12 mouse cellular contexts compared by ENCODE assay signal in genomic region chr10:40674151-40674550, GRCm38 (mm10). TPM values are rescaled to one million over a fixed set of nuclear protein-coding genes. Genes with fewer than 3 reads are reported as not detected.
DNase-seq lines count a peak whose midpoint lies in the region; ATAC-seq lines count a peak whose summit lies in the region.
"Had no signal": no experiment of that assay in that cellular context is flagged by ENCODE, and none has a peak within 500 bp of the region (broad histone marks: within the 10 kb centered on the region; RNA-seq: fewer than 3 reads in every experiment).

No protein-coding gene starts in this region.

- no peaks in the 10 kb centered on the region for H3K9me3 ChIP-seq in heart, embryonic 16.5 days (replicated peaks; ENCODE audit: control insufficient read depth, low read length)
- no peaks in the 10 kb centered on the region for H3K9me3 ChIP-seq in hindbrain, embryonic 10.5 days
- no peaks in the 10 kb centered on the region for H3K9me3 ChIP-seq in midbrain, embryonic 10.5 days (replicated peaks)
- H3K9me3 ChIP-seq: G1E had no signal

- DNase-seq in heart, postnatal 25 days (ENCODE audit: low spot score): no peak
- peak; percentile 50 for DNase-seq in embryo, embryonic 11 days
- DNase-seq in hindbrain, embryonic 10.5 days (ENCODE audit: low spot score): no peak
- no peak for DNase-seq in midbrain, embryonic 10.5 days (ENCODE audit: low spot score)
- no peak for DNase-seq in B cell, adult 2 months
- no peak for DNase-seq in ovary, postnatal 14 days (ENCODE audit: low spot score)
- no peak for DNase-seq in right cerebral cortex, postnatal 36 days (ENCODE audit: low spot score in 2 of 2)
- DNase-seq: cerebellum, adult 9-11 months; layer of hippocampus, adult 9-11 months; right cerebral cortex, postnatal 4 days had no signal

- peak overlapping the region; percentile 15 for H3K4me3 ChIP-seq in heart, embryonic 16.5 days (ENCODE audit: low read length)
- H3K4me3 ChIP-seq in hindbrain, embryonic 10.5 days: peak overlapping the region; percentile 43
- H3K4me3 ChIP-seq in midbrain, embryonic 10.5 days: peak overlapping the region; percentile 40

- H3K9ac ChIP-seq in heart, embryonic 16.5 days (ENCODE audit: low read length): no peak overlapping the region

- WGBS in heart, embryonic 16.5 days: 14% methylated on average over 13 of the region's 13 CpGs
- WGBS in hindbrain, embryonic 10.5 days: 8% methylated on average over 13 of the region's 13 CpGs
- WGBS in midbrain, embryonic 10.5 days: 9% methylated on average over 13 of the region's 13 CpGs

- peak overlapping the region; percentile 45 for H3K4me2 ChIP-seq in heart, embryonic 16.5 days (ENCODE audit: low read depth, low read length)

- H3K27ac ChIP-seq in heart, embryonic 16.5 days (ENCODE audit: low read length): no peak overlapping the region
- H3K27ac ChIP-seq in hindbrain, embryonic 10.5 days: peak overlapping the region; percentile 79
- peak overlapping the region; percentile 49 for H3K27ac ChIP-seq in midbrain, embryonic 10.5 days (replicated peaks)

- intact Hi-C loops in heart, postnatal 25 days (cut with DNase I): no loop called here

- no peak for ATAC-seq in heart, embryonic 16.5 days (replicated peaks; ENCODE audit: extremely low read depth, insufficient read depth, low FRiP score)

- H3K4me1 ChIP-seq in heart, embryonic 16.5 days (ENCODE audit: control insufficient read depth, insufficient read depth, low read length): no peaks in the 10 kb centered on the region; the same call in 1 of the 2 replicates
- H3K4me1 ChIP-seq in hindbrain, embryonic 10.5 days (replicated peaks): peaks cover 17% of the 10 kb centered on the region
- H3K4me1 ChIP-seq in midbrain, embryonic 10.5 days: peaks cover 17% of the 10 kb centered on the region

- H3K36me3 ChIP-seq in heart, embryonic 16.5 days (ENCODE audit: control insufficient read depth, insufficient read depth): no peaks in the 10 kb centered on the region
- no peaks in the 10 kb centered on the region for H3K36me3 ChIP-seq in hindbrain, embryonic 10.5 days
- H3K36me3 ChIP-seq in midbrain, embryonic 10.5 days: no peaks in the 10 kb centered on the region
- H3K36me3 ChIP-seq: G1E had no signal

- no peaks in the 10 kb centered on the region; the same call in 1 of the 2 replicates for H3K27me3 ChIP-seq in heart, embryonic 16.5 days (ENCODE audit: control insufficient read depth, insufficient read depth, low read length)
- no peaks in the 10 kb centered on the region for H3K27me3 ChIP-seq in hindbrain, embryonic 10.5 days (ENCODE audit: insufficient read depth, poor library complexity, severe bottlenecking)
- no peaks in the 10 kb centered on the region; the same call in 1 of the 2 replicates for H3K27me3 ChIP-seq in midbrain, embryonic 10.5 days (ENCODE audit: low read depth, poor library complexity, severe bottlenecking)

RNA-seq across cellular contexts. Expression of gene Mettl24, which starts 8.9 kb away (rescaled TPM):
- polyA plus RNA-seq in heart, embryonic 16.5 days (2015; fragmentation: Nextera tagmentation; extraction: Ambion mirVana): 2.1 and 2.5 TPM in 2 replicates
- total RNA-seq in heart, postnatal 25 days (2021): 1 to 10 TPM; 1.2 to 1.6 TPM
- 1.2 and 1.4 TPM in 2 replicates for polyA plus RNA-seq in hindbrain, embryonic 10.5 days (2016; fragmentation: Nextera tagmentation; extraction: Ambion mirVana)
- polyA plus RNA-seq in midbrain, embryonic 10.5 days (2016; fragmentation: Nextera tagmentation; extraction: Ambion mirVana): 0.54 and 1.2 TPM in 2 replicates
- total RNA-seq: G1E had no signal
- polyA plus RNA-seq: G1E had no signal

RNA-seq across cellular contexts. Expression of gene Ddo, which starts 44.3 kb away (rescaled TPM):
- 25.0 and 27.3 TPM in 2 replicates for polyA plus RNA-seq in heart, embryonic 16.5 days (2015; fragmentation: Nextera tagmentation; extraction: Ambion mirVana)
- total RNA-seq in heart, postnatal 25 days (2021): 10 to 100 TPM; 39.0 to 39.4 TPM
- 0.19 and 1.4 TPM in 2 replicates for polyA plus RNA-seq in hindbrain, embryonic 10.5 days (2016; fragmentation: Nextera tagmentation; extraction: Ambion mirVana)
- 0.21 TPM in 1 of 2 replicates, not detected in the other for polyA plus RNA-seq in midbrain, embryonic 10.5 days (2016; fragmentation: Nextera tagmentation; extraction: Ambion mirVana)
- polyA plus RNA-seq: G1E had no signal

Comparison
In these comparisons a context has a peak if more than half of its experiments do, and no peak if none do; other contexts are left out.
1. RNA of gene Ddo, which starts 44.3 kb away (polyA plus RNA-seq): 25.0 to 27.3 TPM in heart, embryonic 16.5 days; 0.19 to 1.4 TPM in hindbrain, embryonic 10.5 days and 0.21 TPM in midbrain, embryonic 10.5 days; every median in the first group is over 10 times any median in the second.
2. Peak in every context shown above with its lines, with median percentiles within 50 percentile points of each other: H3K4me3 ChIP-seq.